Mouse (Mus musculus): ENCODE data around the gene Angpt4. TPM values are rescaled to one million over a fixed set of nuclear protein-coding genes. Genes with fewer than 3 reads are reported as not detected.

The Angpt4 gene
- polyA plus RNA-seq, 1 experiment from 2014 or later: 1.1 TPM

GRCm38 (mm10) chr2:151980355-151980693 is 69.3 kb downstream of the Angpt4 start:
- 36% methylated on average over 3 of the region's 3 CpGs for WGBS
- H3K4me3 ChIP-seq: peak overlapping the region; percentile 81
- H3K4me1 ChIP-seq: peaks cover 29% of the 10 kb centered on the region
- DNase-seq (ENCODE audit: low spot score): no peak
- peak overlapping the region; percentile 88 for H3K27ac ChIP-seq
- peaks cover 11% of the 10 kb centered on the region; the same call in 1 of the 2 replicates for H3K27me3 ChIP-seq (ENCODE audit: insufficient read depth, poor library complexity, severe bottlenecking)
- H3K36me3 ChIP-seq: no peaks in the 10 kb centered on the region
- no peaks in the 10 kb centered on the region for H3K9me3 ChIP-seq

GRCm38 (mm10) chr2:151981268-151981667 is 70.3 kb downstream of the Angpt4 start:
- DNase-seq (ENCODE audit: low spot score): no peak
- no peaks in the 10 kb centered on the region for H3K9me3 ChIP-seq
- H3K4me1 ChIP-seq: peaks cover 29% of the 10 kb centered on the region
- 72% methylated on average over 6 of the region's 6 CpGs for WGBS
- no peak overlapping the region for H3K27ac ChIP-seq
- 0 out of 2 replicates have a peak, but pooled peaks cover 1% of the 10 kb centered on the region for H3K27me3 ChIP-seq (ENCODE audit: insufficient read depth, poor library complexity, severe bottlenecking)
- H3K36me3 ChIP-seq: no peaks in the 10 kb centered on the region
- H3K4me3 ChIP-seq: no peak overlapping the region

- Histone ChIP-seq H3K36me3 (no peaks in the 10 kb centered on the region), H3K27me3 (ENCODE audit: insufficient read depth, poor library complexity, severe bottlenecking) (no peaks in the 10 kb centered on the region), H3K4me3 (no peak overlapping the region), H3K27ac (no peak overlapping the region), H3K4me1 (peaks cover 27% of the 10 kb centered on the region), H3K9me3 (no peaks in the 10 kb centered on the region)
- DNase-seq (ENCODE audit: low spot score): no peak
Observed at GRCm38 (mm10) chr2:151982476-151982875, 71.5 kb downstream of the Angpt4 start.

- Histone ChIP-seq H3K27me3 (ENCODE audit: insufficient read depth, poor library complexity, severe bottlenecking) (no peaks in the 10 kb centered on the region), H3K36me3 (no peaks in the 10 kb centered on the region), H3K9me3 (no peaks in the 10 kb centered on the region), H3K4me3 (no peak overlapping the region), H3K27ac (no peak overlapping the region), H3K4me1 (peaks cover 14% of the 10 kb centered on the region)
- DNase-seq (ENCODE audit: low spot score): no peak
- WGBS: 74% methylated on average over 9 of the region's 9 CpGs
Observed at GRCm38 (mm10) chr2:151984019-151984418, 73.0 kb downstream of the Angpt4 start.

GRCm38 (mm10) chr2:151985426-151986172 is 74.6 kb downstream of the Angpt4 start:
- Histone ChIP-seq H3K36me3 (no peaks in the 10 kb centered on the region), H3K4me1 (peaks cover under 1% of the 10 kb centered on the region; the same call in 1 of the 2 replicates), H3K27me3 (ENCODE audit: insufficient read depth, poor library complexity, severe bottlenecking) (no peaks in the 10 kb centered on the region), H3K9me3 (no peaks in the 10 kb centered on the region), H3K27ac (no peak overlapping the region), H3K4me3 (no peak overlapping the region)
- WGBS: 59% methylated on average over 7 of the region's 7 CpGs
- DNase-seq (ENCODE audit: low spot score): no peak

GRCm38 (mm10) chr2:151986958-151987357 is 75.9 kb downstream of the Angpt4 start:
- no peak overlapping the region for H3K27ac ChIP-seq
- peaks cover 7% of the 10 kb centered on the region; the same call in 1 of the 2 replicates for H3K4me1 ChIP-seq
- no peaks in the 10 kb centered on the region for H3K36me3 ChIP-seq
- no peak overlapping the region for H3K4me3 ChIP-seq
- H3K9me3 ChIP-seq: no peaks in the 10 kb centered on the region
- DNase-seq (ENCODE audit: low spot score): no peak
- H3K27me3 ChIP-seq (ENCODE audit: insufficient read depth, poor library complexity, severe bottlenecking): peaks cover 12% of the 10 kb centered on the region; the same call in 1 of the 2 replicates
- 72% methylated on average over 8 of the region's 8 CpGs for WGBS

- H3K36me3 ChIP-seq: no peaks in the 10 kb centered on the region
- no peak overlapping the region for H3K27ac ChIP-seq
- H3K4me3 ChIP-seq: no peak overlapping the region
- H3K4me1 ChIP-seq: peaks cover 7% of the 10 kb centered on the region; the same call in 1 of the 2 replicates
- H3K9me3 ChIP-seq: no peaks in the 10 kb centered on the region
- 54% methylated on average over 2 of the region's 2 CpGs for WGBS
- H3K27me3 ChIP-seq (ENCODE audit: insufficient read depth, poor library complexity, severe bottlenecking): peaks cover 32% of the 10 kb centered on the region
- no peak for DNase-seq (ENCODE audit: low spot score)
Observed at GRCm38 (mm10) chr2:151988978-151989377, 78.0 kb downstream of the Angpt4 start.

- no peak for DNase-seq (ENCODE audit: low spot score)
- 52% methylated on average over 1 of the region's 1 CpGs for WGBS
- H3K27ac ChIP-seq: no peak overlapping the region
- H3K9me3 ChIP-seq: no peaks in the 10 kb centered on the region
- H3K36me3 ChIP-seq: no peaks in the 10 kb centered on the region
- peaks cover 17% of the 10 kb centered on the region for H3K4me1 ChIP-seq
- H3K4me3 ChIP-seq: no peak overlapping the region
- H3K27me3 ChIP-seq (ENCODE audit: insufficient read depth, poor library complexity, severe bottlenecking): peaks cover 52% of the 10 kb centered on the region
Observed at GRCm38 (mm10) chr2:151990985-151991394, 80.0 kb downstream of the Angpt4 start.

GRCm38 (mm10) chr2:151991446-151991845 is 80.4 kb downstream of the Angpt4 start:
- H3K36me3 ChIP-seq: no peaks in the 10 kb centered on the region
- WGBS: 35% methylated on average over 5 of the region's 5 CpGs
- H3K4me3 ChIP-seq: no peak overlapping the region
- DNase-seq (ENCODE audit: low spot score): no peak
- no peak overlapping the region for H3K27ac ChIP-seq
- peaks cover 57% of the 10 kb centered on the region for H3K27me3 ChIP-seq (ENCODE audit: insufficient read depth, poor library complexity, severe bottlenecking)
- no peaks in the 10 kb centered on the region for H3K9me3 ChIP-seq
- peaks cover 17% of the 10 kb centered on the region for H3K4me1 ChIP-seq

- H3K4me3 ChIP-seq: peak overlapping the region; percentile 32; the same call in 1 of the 2 replicates
- DNase-seq (ENCODE audit: low spot score): peak; percentile 85
- H3K27ac ChIP-seq: 0 out of 2 replicates have a peak overlapping the region, but pooled peaks have one; percentile 22
Observed at GRCm38 (mm10) chr2:151994350-151995122, 83.5 kb downstream of the Angpt4 start.

More at GRCm38 (mm10) chr2:151994350-151995122, 83.5 kb downstream of the Angpt4 start:
- H3K9me3 ChIP-seq: no peaks in the 10 kb centered on the region
- peaks cover 21% of the 10 kb centered on the region for H3K4me1 ChIP-seq
- H3K27me3 ChIP-seq (ENCODE audit: insufficient read depth, poor library complexity, severe bottlenecking): peaks cover 87% of the 10 kb centered on the region
- H3K36me3 ChIP-seq: no peaks in the 10 kb centered on the region
- WGBS: 8% methylated on average over 22 of the region's 22 CpGs

MicroRNAs encoded within 50 kb of the gene (microRNA counts, 519-probe panel; counts per million panel counts)
- not detected for microRNA mmu-miR-1953

Small RNA genes lying within 50 kb of the gene (microRNA-seq; reads per million reads assigned to microRNA genes)
- not detected for gene Mir1953

Other genes starting within 250 kb of the Angpt4 start
- gene Rad21l, start 242.7 kb upstream of the Angpt4 start, polyA plus RNA-seq (2016; fragmentation: Nextera tagmentation; extraction: Ambion mirVana): not detected in 2 replicates
- 1.2 and 2.1 TPM in 2 replicates for gene Tmem74b, start 209.2 kb upstream of the Angpt4 start, polyA plus RNA-seq (2016; fragmentation: Nextera tagmentation; extraction: Ambion mirVana)
- 37.2 and 43.1 TPM in 2 replicates for gene Psmf1, start 167.0 kb upstream of the Angpt4 start, polyA plus RNA-seq (2016; fragmentation: Nextera tagmentation; extraction: Ambion mirVana)
- 0.22 and 4.2 TPM in 2 replicates for gene Rspo4, start 68.3 kb upstream of the Angpt4 start, polyA plus RNA-seq (2016; fragmentation: Nextera tagmentation; extraction: Ambion mirVana)
- gene Fam110a, start 69.0 kb downstream of the Angpt4 start, polyA plus RNA-seq (2016; fragmentation: Nextera tagmentation; extraction: Ambion mirVana): 11.4 and 16.3 TPM in 2 replicates
- gene Slc52a3, start 85.3 kb downstream of the Angpt4 start, polyA plus RNA-seq (2016; fragmentation: Nextera tagmentation; extraction: Ambion mirVana): 1.2 and 1.3 TPM in 2 replicates
- not detected in 2 replicates for gene Scrt2, start 170.3 kb downstream of the Angpt4 start, polyA plus RNA-seq (2016; fragmentation: Nextera tagmentation; extraction: Ambion mirVana)
- 8.1 and 9.1 TPM in 2 replicates for gene Srxn1, start 194.3 kb downstream of the Angpt4 start, polyA plus RNA-seq (2016; fragmentation: Nextera tagmentation; extraction: Ambion mirVana)
- gene Tcf15, start 232.4 kb downstream of the Angpt4 start, polyA plus RNA-seq (2016; fragmentation: Nextera tagmentation; extraction: Ambion mirVana): 1.9 and 7.2 TPM in 2 replicates